Mouse (Mus musculus) macrophage (primary cell): ENCODE measurements around the gene Mark1. TPM values are rescaled to one million over a fixed set of nuclear protein-coding genes. Genes with fewer than 3 reads are reported as not detected.

ENCODE experiments used
- H3K27ac ChIP-seq: fragments of 350-480 bp; formaldehyde crosslinking; 2 replicates; pipeline ENCODE4 v1.9.0; 2021
- H3K36me3 ChIP-seq: fragments of 350-480 bp; formaldehyde crosslinking; 2 replicates; pipeline ENCODE4 v1.9.0; 2021; ENCODE audit errors: inconsistent target
- H3K4me3 ChIP-seq: fragments of 350-480 bp; formaldehyde crosslinking; 2 replicates; pipeline ENCODE4 v1.9.0; 2021; ENCODE audit errors: inconsistent target
- H3K79me2 ChIP-seq: fragments of 350-480 bp; formaldehyde crosslinking; 2 replicates; pipeline ENCODE4 v1.9.0; 2021; ENCODE audit errors: inconsistent target
- WGBS: methylation state at CpG from one replicate; pipeline ENCODE4 v1.1.7; 2026; ENCODE audit warnings: inconsistent platforms; ENCODE audit not compliant: missing documents; 5-methylcytosine and 5-hydroxymethylcytosine counted together
- polyA plus RNA-seq: library from polyadenylated mRNA; stranded (reverse); fragments of 250-400 nt; gene quantifications from 3 replicates; pipeline ENCODE4 v1.2.4, GENCODE M21; 2018; ENCODE audit warnings: inconsistent platforms
- total RNA-seq, 78 experiments: library from RNA; depleted of rRNA; stranded (reverse); fragments of 250-400 nt; gene quantifications; 1 replicate in 9 of 78; 2 replicates in 24 of 78; 3 replicates in 43 of 78; 4 replicates in 2 of 78; pipeline ENCODE4 v1.2.4; 2018; ENCODE audit warnings: inconsistent platforms in 56 of 78

Mark1 gene
- under 1 TPM in 1 of 26 experiments, not detected in 25; 0.51 TPM for total RNA-seq (2018; cell fraction: chromatin; rRNA removed)
- under 1 TPM in 2 of 26 experiments, not detected in 24; 0.03 TPM for total RNA-seq (2018; cell fraction: cytosol; rRNA removed)
- under 1 TPM in 1 of 26 experiments, not detected in 25; 0.13 TPM for total RNA-seq (2018; cell fraction: nucleus; rRNA removed)
- polyA plus RNA-seq, result not detected in 3 replicates

DNA sequence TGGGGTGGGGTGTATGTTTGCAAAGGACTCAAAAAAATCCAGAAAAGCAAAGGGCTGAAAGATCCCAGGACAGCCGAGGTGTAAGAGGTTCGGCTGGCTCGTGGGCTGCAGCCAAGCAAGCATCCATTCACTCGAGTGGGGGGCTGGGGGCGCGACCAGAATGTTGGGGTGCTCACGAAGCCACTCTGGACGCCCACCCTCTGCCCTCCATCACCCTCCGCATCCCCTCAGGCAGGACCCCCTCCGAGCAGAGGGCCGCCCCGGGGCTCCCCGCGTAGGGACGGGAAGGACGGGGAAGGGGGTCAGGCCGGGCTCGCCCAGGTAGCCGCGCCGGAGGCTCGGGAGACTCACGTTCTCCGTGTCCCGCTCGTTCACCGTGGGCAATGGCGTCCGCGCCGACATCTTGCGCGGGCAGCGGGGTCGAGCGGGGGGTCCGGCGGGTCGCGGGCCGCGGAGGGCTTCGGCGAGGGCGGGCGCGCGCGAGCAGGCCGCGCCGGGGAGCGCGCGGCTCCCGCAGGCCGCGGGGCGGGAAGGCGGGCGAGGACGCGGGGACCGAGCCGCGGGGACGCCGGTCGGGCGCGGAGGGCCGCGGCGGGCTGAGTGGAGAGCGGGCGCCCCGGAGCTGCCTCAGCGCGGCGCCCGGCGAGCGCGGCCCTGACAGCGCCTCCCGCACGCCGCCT is at the start of gene Mark1:
TSS of gene Mark1 (minus strand) at position 500 of the 680 bp plus-strand sequence.
- Histone ChIP-seq H3K27ac (no peak within 1 kb of the TSS), H3K79me2 (no peaks in the 10 kb centered on the region)
- WGBS, result 1% methylated on average over 85 of the region's 88 CpGs

DNA sequence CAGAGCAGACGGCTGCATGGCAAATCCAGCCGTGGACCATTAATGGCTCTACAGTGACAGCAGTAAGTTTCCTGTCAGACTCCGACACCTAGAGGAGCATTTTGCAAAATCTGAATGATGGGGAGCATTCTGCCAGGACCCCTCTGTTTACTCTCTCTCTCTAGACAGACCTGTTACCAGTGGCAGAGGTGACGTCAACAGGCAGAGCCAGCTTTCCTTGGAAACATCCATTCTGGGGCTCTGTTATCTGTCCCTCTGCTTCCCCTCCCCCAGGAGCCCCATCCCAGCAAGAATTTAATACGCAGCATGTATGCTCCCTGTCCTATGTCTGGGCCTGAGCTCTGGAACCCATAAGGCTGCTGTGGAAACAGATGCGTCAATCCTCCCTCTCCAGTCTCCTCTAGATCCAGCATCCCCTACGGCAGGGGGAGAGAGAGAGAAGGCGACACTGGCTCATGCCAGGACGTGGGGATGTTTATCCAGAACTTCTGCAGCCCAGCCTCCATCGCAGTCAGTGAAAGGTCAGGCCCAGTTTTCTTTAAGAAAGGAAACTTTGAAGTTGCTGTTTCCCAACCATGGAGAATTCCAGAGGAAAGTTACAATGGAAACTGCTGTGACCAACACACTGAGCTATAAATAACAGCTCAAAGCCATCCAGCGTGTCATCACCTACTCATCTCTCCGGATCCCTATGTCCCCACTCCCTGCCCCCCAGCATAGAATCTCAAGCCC is 48.3 kb upstream of the Mark1 start:
- H3K4me3 ChIP-seq, result no peak overlapping the region
- 86% methylated on average over 12 of the region's 12 CpGs for WGBS
- no peak overlapping the region for H3K27ac ChIP-seq
- no peaks in the 10 kb centered on the region for H3K36me3 ChIP-seq
- H3K79me2 ChIP-seq, result no peaks in the 10 kb centered on the region

More for the DNA sequence above, at the start of gene Mark1:
- H3K4me3 ChIP-seq, result no peak within 1 kb of the TSS
- H3K36me3 ChIP-seq, result no peaks in the 10 kb centered on the region

DNA sequence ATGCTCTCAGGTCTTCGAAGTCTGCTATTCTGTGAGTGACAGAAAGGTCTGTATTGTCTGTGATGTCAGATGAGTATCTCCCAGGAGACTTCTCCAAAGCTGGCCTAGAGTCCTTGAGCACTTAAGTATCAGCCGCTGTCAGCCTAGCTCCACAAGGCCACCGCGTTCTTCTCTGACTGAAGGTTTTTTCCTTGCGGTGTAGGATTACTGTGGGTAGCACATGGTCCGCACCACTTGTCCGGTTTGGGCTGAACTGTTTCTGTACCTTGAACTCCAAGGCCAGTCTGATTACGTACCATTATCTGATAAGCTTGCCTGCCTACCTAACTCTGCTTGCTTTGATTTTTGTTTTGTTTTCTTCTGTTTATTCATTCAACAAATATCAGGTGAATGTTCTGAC is 47.1 kb upstream of the Mark1 start:
- no peak overlapping the region for H3K4me3 ChIP-seq
- 98% methylated on average over 8 of the region's 8 CpGs for WGBS

DNA sequence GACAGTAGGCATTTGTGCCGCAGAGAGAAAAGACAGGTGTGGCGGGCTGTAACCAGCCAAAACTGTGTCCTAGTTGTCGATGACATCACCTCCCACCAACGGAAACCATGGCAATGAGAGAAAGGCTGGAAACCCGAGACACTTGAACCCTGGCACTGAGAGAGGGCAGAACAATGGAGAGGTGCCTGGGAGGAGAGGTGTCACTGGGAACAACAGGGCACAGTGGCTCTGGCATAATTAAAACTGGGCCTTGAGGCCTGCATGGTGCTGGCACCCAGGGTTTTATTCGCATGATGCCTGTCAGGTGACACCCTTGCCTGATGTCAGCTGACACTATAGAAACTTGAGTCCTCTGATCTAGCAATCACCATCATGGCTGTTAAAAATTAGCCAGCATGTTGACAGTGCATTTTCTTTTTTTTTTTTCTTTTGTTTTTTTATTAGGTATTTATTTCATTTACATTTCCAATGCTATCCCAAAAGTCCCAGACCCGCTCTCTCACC is 38.9 kb upstream of the Mark1 start:
- Histone ChIP-seq H3K79me2 (no peaks in the 10 kb centered on the region), H3K36me3 (no peaks in the 10 kb centered on the region), H3K27ac (no peak overlapping the region), H3K4me3 (no peak overlapping the region)
- WGBS, result 66% methylated on average over 6 of the region's 7 CpGs

More for the DNA sequence above, 47.1 kb upstream of the Mark1 start:
- Histone ChIP-seq H3K79me2 (no peaks in the 10 kb centered on the region), H3K36me3 (no peaks in the 10 kb centered on the region), H3K27ac (no peak overlapping the region)

DNA sequence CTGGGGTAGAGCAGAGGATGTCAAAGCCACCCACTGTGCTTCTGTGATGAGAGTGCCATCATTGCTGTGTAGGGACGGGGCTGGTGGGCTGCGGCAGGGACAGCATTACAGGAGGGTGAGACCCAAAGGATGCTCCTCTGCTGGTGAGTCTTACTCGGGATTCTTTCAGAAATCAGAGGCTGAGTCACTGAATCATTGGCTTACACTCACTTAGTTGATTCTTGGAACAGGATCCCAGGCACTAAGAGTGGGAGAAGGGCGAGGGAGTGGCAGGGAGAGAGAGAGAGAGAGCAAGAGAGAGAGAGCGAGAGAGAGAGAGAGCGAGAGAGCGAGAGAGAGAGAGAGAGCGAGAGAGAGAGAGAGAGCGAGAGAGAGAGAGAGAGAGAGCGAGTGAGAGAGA is 31.2 kb upstream of the Mark1 start:
- Histone ChIP-seq H3K27ac (no peak overlapping the region), H3K36me3 (no peaks in the 10 kb centered on the region), H3K79me2 (no peaks in the 10 kb centered on the region), H3K4me3 (no peak overlapping the region)
- WGBS, result 88% methylated on average over 7 of the region's 10 CpGs

DNA sequence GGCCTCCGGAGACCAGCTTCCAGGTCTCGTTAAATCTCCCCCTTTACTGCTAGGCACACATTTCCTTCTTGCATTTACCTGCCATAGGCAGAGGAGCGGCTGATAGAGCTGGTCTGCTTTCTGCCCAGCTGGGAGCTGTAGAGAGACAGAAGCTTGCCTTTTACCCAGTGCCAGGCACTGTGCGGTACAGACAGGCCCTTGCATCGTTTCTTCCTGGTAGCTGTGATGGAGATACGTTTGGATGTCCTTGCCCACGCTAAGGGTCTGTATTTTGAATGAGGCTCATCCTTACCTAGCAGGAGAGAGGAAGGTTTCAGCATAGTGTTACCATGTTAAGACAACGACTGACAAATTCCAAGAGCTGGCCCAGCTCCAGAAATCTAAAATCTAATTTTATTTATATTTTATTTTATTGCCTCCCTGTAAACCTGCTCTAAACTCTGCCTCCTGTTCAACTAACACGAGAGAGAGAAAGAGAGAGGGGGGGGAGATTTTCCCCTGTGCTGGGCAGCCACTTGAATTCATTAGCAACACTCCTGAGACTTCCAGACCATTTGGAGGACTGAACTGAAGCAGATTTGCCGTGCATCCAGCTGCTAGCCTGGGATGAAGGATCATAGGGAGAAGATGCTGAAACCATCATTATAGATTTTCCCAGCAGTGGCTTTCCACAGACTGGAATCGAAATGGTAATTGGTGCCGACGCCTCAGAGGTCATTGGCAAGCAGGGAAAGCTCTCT is 21.2 kb upstream of the Mark1 start:
- Histone ChIP-seq H3K79me2 (no peaks in the 10 kb centered on the region), H3K27ac (no peak overlapping the region), H3K4me3 (no peak overlapping the region), H3K36me3 (no peaks in the 10 kb centered on the region)
- 82% methylated on average over 13 of the region's 13 CpGs for WGBS

DNA sequence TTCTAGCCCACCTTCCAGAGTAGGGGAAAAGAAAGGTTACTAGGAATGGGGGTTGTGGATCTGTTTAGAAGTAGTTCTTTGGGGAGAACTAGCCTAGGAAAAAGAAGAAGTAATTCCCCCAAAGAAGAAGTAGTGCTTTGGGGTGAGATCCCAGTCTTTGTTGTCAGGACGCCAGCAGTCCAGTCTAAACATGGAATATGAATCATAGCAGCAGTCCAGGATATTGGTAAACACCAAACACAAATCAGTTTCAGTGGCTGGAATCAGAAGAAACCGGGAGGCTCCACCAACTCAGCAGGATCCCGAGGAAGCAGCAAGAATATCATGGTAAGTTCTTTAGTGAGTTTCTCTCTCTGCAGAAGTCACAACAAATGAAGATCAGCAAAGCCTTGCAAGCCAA is 13.2 kb upstream of the Mark1 start:
- WGBS, result 70% methylated on average over 3 of the region's 3 CpGs
- Histone ChIP-seq H3K4me3 (no peak overlapping the region), H3K27ac (no peak overlapping the region), H3K36me3 (no peaks in the 10 kb centered on the region), H3K79me2 (no peaks in the 10 kb centered on the region)

DNA sequence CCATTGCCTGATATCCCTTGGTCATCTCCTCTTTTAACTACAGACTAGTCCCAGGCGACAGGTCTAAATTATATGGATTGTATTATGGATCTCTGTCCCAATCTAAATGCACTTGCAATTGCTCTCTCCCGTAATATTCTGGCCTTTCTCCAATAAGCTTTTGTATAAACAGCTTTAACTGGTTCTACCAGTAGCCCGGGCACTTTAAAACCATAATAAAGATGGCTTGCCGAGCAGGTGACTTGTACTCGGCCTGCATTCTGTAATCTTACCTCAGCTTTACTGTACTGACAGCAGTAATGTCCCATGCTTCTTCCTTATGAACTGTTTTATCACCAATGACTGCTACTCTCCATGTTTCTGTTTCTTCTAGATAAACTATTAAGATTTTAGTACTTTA is 7.7 kb upstream of the Mark1 start:
- Histone ChIP-seq H3K36me3 (no peaks in the 10 kb centered on the region), H3K4me3 (no peak overlapping the region), H3K27ac (no peak overlapping the region), H3K79me2 (no peaks in the 10 kb centered on the region)
- whole genome bisulfite sequencing, result 90% methylated on average over 5 of the region's 5 CpGs

DNA sequence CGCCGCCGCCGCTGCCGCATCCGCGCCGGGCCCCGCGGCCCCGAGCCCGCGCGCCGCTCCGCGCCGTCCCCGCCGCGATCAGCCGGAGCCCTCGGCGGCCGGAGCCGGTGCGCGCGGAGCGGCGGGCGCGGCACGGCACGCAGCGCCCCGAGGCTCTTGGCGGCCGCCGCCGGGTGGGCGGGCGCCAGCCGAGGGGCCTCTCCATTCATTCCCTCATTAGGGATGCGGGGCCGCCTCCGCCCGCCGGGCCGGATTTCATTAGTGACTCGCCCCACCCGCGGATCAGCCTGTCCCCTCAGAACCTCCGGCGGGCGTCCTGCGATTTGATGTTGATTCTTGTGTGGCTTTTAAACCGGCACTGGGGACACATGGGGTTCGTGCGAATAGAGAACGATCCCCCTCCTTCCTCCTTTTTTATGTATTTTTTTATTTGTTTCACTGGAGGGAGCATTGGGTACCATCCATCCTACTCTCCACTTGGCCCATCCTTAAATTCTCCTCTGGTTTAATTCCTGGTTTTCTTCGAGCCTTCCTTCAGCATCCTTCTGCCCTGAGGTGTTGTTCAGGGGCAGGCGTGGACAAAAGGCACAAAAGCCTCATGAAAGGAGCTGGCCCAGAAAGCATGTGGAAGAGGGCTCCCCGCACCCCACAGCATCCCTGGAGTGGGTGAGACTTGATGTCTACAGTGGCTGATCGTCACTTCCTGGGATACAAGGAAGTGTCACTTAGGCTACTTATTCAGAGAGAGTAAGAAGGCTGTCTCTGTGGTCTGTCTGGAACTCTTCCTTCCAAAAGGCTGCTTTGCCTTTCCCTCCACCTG is 620 bp upstream of the Mark1 start:
- H3K27ac ChIP-seq, result no peak overlapping the region
- H3K79me2 ChIP-seq, result no peaks in the 10 kb centered on the region
- 11% methylated on average over 17 of the region's 65 CpGs for WGBS
- H3K36me3 ChIP-seq, result no peaks in the 10 kb centered on the region
- H3K4me3 ChIP-seq, result no peak overlapping the region

DNA sequence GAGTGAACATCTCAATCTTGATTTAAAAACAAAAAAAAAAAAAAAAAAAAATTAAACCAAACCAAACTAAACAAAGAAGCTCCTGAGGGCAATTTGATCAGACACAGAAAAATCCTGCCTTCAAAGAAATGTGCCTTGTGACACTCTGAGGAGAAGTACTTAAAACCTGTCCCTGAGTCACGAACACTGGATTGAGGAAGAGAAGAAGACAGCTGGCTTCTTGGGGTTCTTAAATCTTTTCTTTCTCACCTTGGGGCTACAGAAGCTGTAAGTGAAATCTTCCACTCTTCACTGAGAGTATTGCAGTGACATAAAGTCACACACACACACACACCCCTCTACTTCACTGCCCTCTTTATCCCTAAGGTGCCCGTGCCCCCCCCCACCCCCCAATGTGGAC is 739 bp downstream of the Mark1 start:
- Histone ChIP-seq H3K36me3 (no peaks in the 10 kb centered on the region), H3K4me3 (no peak overlapping the region), H3K79me2 (no peaks in the 10 kb centered on the region), H3K27ac (no peak overlapping the region)
- WGBS, result 15% methylated on average over 2 of the region's 2 CpGs

DNA sequence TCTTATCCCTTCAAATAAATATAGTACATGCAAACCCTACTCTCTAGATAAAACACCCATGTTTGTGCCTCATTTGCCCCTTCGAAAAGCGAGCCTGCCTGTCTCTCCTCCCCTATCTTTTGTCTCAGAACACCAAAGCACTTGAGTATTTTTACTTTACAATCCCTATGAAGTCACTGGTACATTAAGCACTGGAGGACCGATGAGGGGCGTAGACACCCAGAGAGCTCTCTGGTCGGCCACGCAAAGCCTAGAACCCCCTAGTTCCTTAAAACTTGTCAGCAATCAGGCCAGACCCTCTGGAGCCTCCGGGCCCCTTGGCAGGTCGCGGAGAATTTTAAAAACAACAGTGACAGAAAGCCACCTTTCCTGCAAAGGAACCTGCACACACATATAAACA is 1.2 kb downstream of the Mark1 start:
- H3K79me2 ChIP-seq, result no peaks in the 10 kb centered on the region
- H3K36me3 ChIP-seq, result no peaks in the 10 kb centered on the region
- no peak overlapping the region for H3K27ac ChIP-seq
- H3K4me3 ChIP-seq, result no peak overlapping the region
- WGBS, result 75% methylated on average over 9 of the region's 9 CpGs

DNA sequence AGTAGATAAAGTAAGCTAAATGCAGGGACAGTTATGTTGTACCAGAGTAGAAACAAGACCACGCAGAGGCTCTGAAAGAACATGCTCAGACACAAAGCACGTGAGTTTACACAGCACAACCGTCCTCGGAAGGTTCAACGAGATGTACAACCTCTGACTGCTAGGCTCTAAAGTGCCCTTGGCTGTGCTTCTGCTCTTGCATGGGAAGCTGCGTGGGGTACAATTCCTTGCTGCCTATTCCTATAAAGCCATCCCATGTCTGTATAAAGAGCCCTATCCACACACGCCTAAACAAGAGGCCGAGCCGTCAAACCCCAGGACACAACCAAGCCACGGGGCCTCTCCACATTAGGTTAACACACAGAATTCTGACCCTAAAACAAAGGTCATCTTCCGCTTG is 1.9 kb downstream of the Mark1 start:
- Histone ChIP-seq H3K36me3 (no peaks in the 10 kb centered on the region), H3K79me2 (no peaks in the 10 kb centered on the region)
- 88% methylated on average over 11 of the region's 11 CpGs for WGBS

DNA sequence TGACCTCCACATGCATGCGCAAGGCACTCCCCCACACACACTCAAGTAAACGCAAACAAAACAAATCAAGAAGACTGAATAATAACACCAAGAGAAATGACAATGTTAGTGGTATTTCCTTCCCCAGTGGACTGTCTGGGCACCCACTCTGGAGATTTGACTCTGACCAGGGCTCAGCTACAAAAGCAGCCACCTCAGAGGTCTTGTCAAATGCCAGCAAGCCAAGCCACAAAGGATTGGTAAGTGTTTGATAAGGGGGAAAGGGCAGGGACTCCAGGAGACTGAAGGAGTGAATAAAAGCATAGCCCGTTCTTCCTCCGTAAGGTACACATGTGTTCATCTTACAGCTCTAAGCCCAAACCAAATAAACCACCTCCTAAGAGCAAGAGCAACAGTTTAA is 4.0 kb downstream of the Mark1 start:
- Histone ChIP-seq H3K4me3 (no peak overlapping the region), H3K27ac (no peak overlapping the region), H3K79me2 (no peaks in the 10 kb centered on the region), H3K36me3 (no peaks in the 10 kb centered on the region)
- WGBS, result 98% methylated on average over 4 of the region's 4 CpGs

More for the DNA sequence above, 1.9 kb downstream of the Mark1 start:
- no peak overlapping the region for H3K4me3 ChIP-seq
- no peak overlapping the region for H3K27ac ChIP-seq

DNA sequence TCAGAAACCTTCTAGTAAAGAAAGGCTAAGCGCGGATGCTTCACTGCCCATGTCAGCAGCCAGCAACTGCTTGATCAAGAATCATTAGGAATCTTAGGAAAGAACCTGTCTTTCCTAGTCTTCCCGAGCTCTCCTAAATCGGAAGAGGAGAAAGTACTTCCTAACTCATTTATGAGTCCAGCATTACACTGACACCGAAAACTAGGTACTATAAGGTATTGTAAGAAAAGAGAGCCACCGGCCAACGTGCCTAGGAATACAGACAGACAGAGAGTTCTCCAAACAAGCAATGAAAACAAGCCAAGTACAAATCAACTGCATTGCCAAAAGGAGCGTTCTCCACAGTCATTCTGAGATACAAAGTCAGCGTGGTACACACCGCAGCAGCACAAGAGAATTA is 8.2 kb downstream of the Mark1 start:
- WGBS, result 92% methylated on average over 10 of the region's 10 CpGs
- Histone ChIP-seq H3K4me3 (no peak overlapping the region), H3K27ac (no peak overlapping the region), H3K79me2 (no peaks in the 10 kb centered on the region), H3K36me3 (no peaks in the 10 kb centered on the region)
